Mouse (Mus musculus) lung, postnatal 0 days (tissue): ENCODE measurements at regions not wholly inside any gene's neighbourhood (a gene's known extent, or its start where the extent isn't known, plus 50 kb on each side); places are given as distances from the start of the nearest gene placed in this dataset.

Experiments used
- CTCF ChIP-seq: IDR thresholded peaks from 2 replicates; pipeline ENCODE4 v1.5.1; 2016; ENCODE audit warnings: antibody characterized with exemption, mild to moderate bottlenecking
- EP300 ChIP-seq: IDR thresholded peaks from 2 replicates; pipeline ENCODE4 v1.6.1; 2016; ENCODE audit warnings: antibody characterized with exemption, mild to moderate bottlenecking, control low read depth

DNA sequence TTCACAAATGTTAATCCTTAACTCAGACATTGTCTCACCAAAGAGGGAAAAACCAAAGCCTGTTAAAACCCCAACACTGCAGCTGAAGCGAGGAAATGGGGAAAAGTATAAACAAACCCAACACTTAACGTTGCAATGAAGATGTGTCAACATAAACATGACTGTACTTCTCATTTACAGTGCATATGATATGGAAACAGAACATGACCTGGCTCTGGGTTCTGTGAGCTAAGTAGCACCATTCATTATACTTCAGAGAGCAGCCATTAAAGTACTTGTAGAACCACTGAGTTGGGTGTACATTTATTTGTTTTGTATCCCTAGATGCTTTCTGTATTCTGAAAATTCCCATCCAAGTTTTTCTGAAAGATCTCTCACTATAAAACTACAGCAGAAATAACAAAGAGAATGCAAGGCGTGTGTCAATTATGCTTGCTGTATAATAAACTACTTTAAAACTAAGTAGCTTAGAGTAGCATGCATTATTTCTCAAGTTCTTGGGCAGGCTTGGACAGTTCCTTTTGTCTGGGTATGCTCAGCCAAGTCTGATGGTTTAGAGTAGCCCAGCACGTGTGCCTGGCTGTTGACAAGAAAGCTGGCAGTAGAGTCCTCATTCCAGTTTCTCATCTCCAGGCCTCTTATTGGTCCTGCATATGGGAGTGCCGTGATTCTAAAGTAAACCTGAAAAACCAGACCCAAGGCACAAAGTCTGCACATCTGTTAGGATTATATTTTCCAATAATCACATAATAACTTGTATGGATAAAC lies 198.9 kb downstream of the 4933402N22Rik start:
- TF ChIP-seq CTCF (no peak), EP300 (no peak)
